Mouse (Mus musculus) E14TG2a.4 (cell line): ENCODE measurements at regions not wholly inside any gene's neighbourhood (a gene's known extent, or its start where the extent isn't known, plus 50 kb on each side); places are given as distances from the start of the nearest gene placed in this dataset.

Source experiments
- H3K27me3 ChIP-seq: 2 replicates; pipeline ENCODE4 v1.6.1; 2014; ENCODE audit warnings: low read length, control low read depth; ENCODE audit not compliant: insufficient read depth
- H3K36me3 ChIP-seq: 2 replicates; pipeline ENCODE4 v1.6.1; 2014; ENCODE audit warnings: low read length, control low read depth; ENCODE audit not compliant: insufficient read depth
- H3K4me1 ChIP-seq: replicated peaks from 2 replicates; pipeline ENCODE4 v1.6.1; 2014; ENCODE audit warnings: low read depth, low read length, control low read depth
- H3K4me3 ChIP-seq: replicated peaks from 2 replicates; pipeline ENCODE4 v1.5.1; 2014; ENCODE audit warnings: mild to moderate bottlenecking, low read length
- H3K9me3 ChIP-seq: 2 replicates; pipeline ENCODE4 v1.6.1; 2014; ENCODE audit warnings: low read length, control low read depth
- CTCF ChIP-seq: conservative IDR thresholded peaks from 2 replicates; pipeline ENCODE4 v1.5.1; 2014; ENCODE audit warnings: low read length
- NANOG ChIP-seq: IDR thresholded peaks from 2 replicates; pipeline ENCODE4 v1.6.1; 2014; ENCODE audit warnings: borderline replicate concordance, low read length, mixed read lengths
- POU5F1 ChIP-seq: IDR thresholded peaks from 2 replicates; pipeline ENCODE4 v1.6.1; 2014; ENCODE audit warnings: low read length, borderline replicate concordance

- H3K27me3 ChIP-seq, result no peaks in the 10 kb centered on the region
- H3K4me3 ChIP-seq, result no peak overlapping the region
- no peaks in the 10 kb centered on the region for H3K36me3 ChIP-seq
- H3K4me1 ChIP-seq, result no peaks in the 10 kb centered on the region
- no peaks in the 10 kb centered on the region for H3K9me3 ChIP-seq
- TF ChIP-seq CTCF (no peak), POU5F1 (no peak)
Measured at GRCm38 (mm10) chr15:40339746-40340145, 205.6 kb downstream of the 9330182O14Rik start.

GRCm38 (mm10) chr15:40340269-40340668, 206.1 kb downstream of the 9330182O14Rik start:
- Histone ChIP-seq H3K27me3 (no peaks in the 10 kb centered on the region), H3K4me3 (no peak overlapping the region), H3K4me1 (no peaks in the 10 kb centered on the region), H3K36me3 (no peaks in the 10 kb centered on the region), H3K9me3 (no peaks in the 10 kb centered on the region)
- TF ChIP-seq POU5F1 (no peak), NANOG (no peak), CTCF (no peak)

- H3K27me3 ChIP-seq, result no peaks in the 10 kb centered on the region
- no peaks in the 10 kb centered on the region for H3K4me1 ChIP-seq
- TF ChIP-seq POU5F1 (no peak), NANOG (no peak), CTCF (no peak)
- H3K4me3 ChIP-seq, result no peak overlapping the region
- no peaks in the 10 kb centered on the region for H3K36me3 ChIP-seq
- H3K9me3 ChIP-seq, result no peaks in the 10 kb centered on the region
Measured at GRCm38 (mm10) chr15:40351473-40351872, 217.3 kb downstream of the 9330182O14Rik start.

GRCm38 (mm10) chr15:40354802-40355487, 220.8 kb downstream of the 9330182O14Rik start:
- Histone ChIP-seq H3K27me3 (no peaks in the 10 kb centered on the region), H3K4me1 (no peaks in the 10 kb centered on the region), H3K4me3 (no peak overlapping the region), H3K9me3 (no peaks in the 10 kb centered on the region), H3K36me3 (no peaks in the 10 kb centered on the region)
- TF ChIP-seq POU5F1 (no peak), NANOG (no peak), CTCF (no peak)

GRCm38 (mm10) chr15:40356096-40356495, 221.9 kb downstream of the 9330182O14Rik start:
- no peak overlapping the region for H3K4me3 ChIP-seq

GRCm38 (mm10) chr15:40358341-40358740, 224.2 kb downstream of the 9330182O14Rik start:
- no peaks in the 10 kb centered on the region for H3K36me3 ChIP-seq
- no peaks in the 10 kb centered on the region for H3K27me3 ChIP-seq
- no peak overlapping the region for H3K4me3 ChIP-seq
- H3K4me1 ChIP-seq, result no peaks in the 10 kb centered on the region
- no peak for TF ChIP-seq NANOG
- TF ChIP-seq POU5F1, result no peak
- no peak for TF ChIP-seq CTCF
- no peaks in the 10 kb centered on the region for H3K9me3 ChIP-seq

More at GRCm38 (mm10) chr15:40356096-40356495, 221.9 kb downstream of the 9330182O14Rik start:
- no peaks in the 10 kb centered on the region for H3K27me3 ChIP-seq
- no peak for TF ChIP-seq NANOG
- H3K4me1 ChIP-seq, result no peaks in the 10 kb centered on the region
- no peaks in the 10 kb centered on the region for H3K9me3 ChIP-seq
- H3K36me3 ChIP-seq, result no peaks in the 10 kb centered on the region

- Histone ChIP-seq H3K4me3 (no peak overlapping the region), H3K9me3 (no peaks in the 10 kb centered on the region), H3K4me1 (no peaks in the 10 kb centered on the region), H3K36me3 (no peaks in the 10 kb centered on the region), H3K27me3 (no peaks in the 10 kb centered on the region)
- TF ChIP-seq CTCF (no peak), POU5F1 (no peak), NANOG (no peak)
Measured at GRCm38 (mm10) chr15:40361849-40362533, 227.8 kb downstream of the 9330182O14Rik start.

- no peaks in the 10 kb centered on the region for H3K9me3 ChIP-seq
- no peaks in the 10 kb centered on the region for H3K36me3 ChIP-seq
- H3K27me3 ChIP-seq, result no peaks in the 10 kb centered on the region
- no peaks in the 10 kb centered on the region for H3K4me1 ChIP-seq
- H3K4me3 ChIP-seq, result no peak overlapping the region
- TF ChIP-seq CTCF (no peak), NANOG (no peak), POU5F1 (no peak)
Measured at GRCm38 (mm10) chr15:40364221-40364621, 230.1 kb downstream of the 9330182O14Rik start.

- no peak overlapping the region for H3K4me3 ChIP-seq
- H3K9me3 ChIP-seq, result no peaks in the 10 kb centered on the region
Measured at GRCm38 (mm10) chr15:40365613-40366012, 231.4 kb downstream of the 9330182O14Rik start.

More at GRCm38 (mm10) chr15:40365613-40366012, 231.4 kb downstream of the 9330182O14Rik start:
- no peaks in the 10 kb centered on the region for H3K36me3 ChIP-seq
- no peak for TF ChIP-seq CTCF
- no peak for TF ChIP-seq NANOG
- no peak for TF ChIP-seq POU5F1
- no peaks in the 10 kb centered on the region for H3K27me3 ChIP-seq
- H3K4me1 ChIP-seq, result no peaks in the 10 kb centered on the region
